Mouse (Mus musculus) left cerebral cortex, postnatal 4 days (tissue): Measurements from ENCODE around the gene Snx4. TPM values are rescaled to one million over a fixed set of nuclear protein-coding genes. Genes with fewer than 3 reads are reported as not detected.
"Not testable (repeated sequence)": the region's sequence is repeated elsewhere in the genome, so short reads cannot be mapped to it uniquely, and the experiment has no call there.

Experiments
- DNase-seq: peaks from one replicate; pipeline ENCODE4 v3.0.0-alpha.2; 2022
- intact Hi-C: fragments of 180-260 bp; cut with DNase I; formaldehyde crosslinking; loops from one replicate; pipeline ENCODE4 v1.15.1; 2025
- total RNA-seq, 2 experiments: library from RNA; stranded (reverse); gene quantifications; 2 replicates each; pipeline ENCODE4 v1.2.3; 2021

The Snx4 gene
- total RNA-seq: 10 to 100 TPM; 62.4 to 68.3 TPM

GRCm38 (mm10) chr16:33251194-33252051 lies at the start of gene Snx4:
Gene Snx4, plus strand, starts transcription at chr16:33251442.
- intact Hi-C loops: no loop called here
- peak; percentile 97 for DNase-seq

- intact Hi-C loops: no loop called here
- DNase-seq: no peak
Observed at GRCm38 (mm10) chr16:33210812-33211211, 40.4 kb upstream of the Snx4 start.

- intact Hi-C loops: no loop called here
- DNase-seq: no peak
Observed at GRCm38 (mm10) chr16:33216313-33217003, 34.8 kb upstream of the Snx4 start.

GRCm38 (mm10) chr16:33217553-33218085 lies 33.6 kb upstream of the Snx4 start:
- not testable (repeated sequence) for DNase-seq

GRCm38 (mm10) chr16:33222482-33222881 lies 28.8 kb upstream of the Snx4 start:
- DNase-seq: no peak
- intact Hi-C loops: no loop called here

More at GRCm38 (mm10) chr16:33217553-33218085, 33.6 kb upstream of the Snx4 start:
- intact Hi-C loops: not testable (repeated sequence)

- intact Hi-C loops: no loop called here
- DNase-seq: no peak
Observed at GRCm38 (mm10) chr16:33224381-33224780, 26.9 kb upstream of the Snx4 start.

GRCm38 (mm10) chr16:33234128-33234527 lies 17.1 kb upstream of the Snx4 start:
- DNase-seq: no peak
- intact Hi-C loops: no loop called here

GRCm38 (mm10) chr16:33236151-33236550 lies 15.1 kb upstream of the Snx4 start:
- intact Hi-C loops: no loop called here

GRCm38 (mm10) chr16:33239305-33239704 lies 11.9 kb upstream of the Snx4 start:
- no peak for DNase-seq
- intact Hi-C loops: no loop called here

More at GRCm38 (mm10) chr16:33236151-33236550, 15.1 kb upstream of the Snx4 start:
- DNase-seq: no peak

GRCm38 (mm10) chr16:33242046-33242445 lies 9.2 kb upstream of the Snx4 start:
- DNase-seq: no peak
- intact Hi-C loops: no loop called here

- intact Hi-C loops: no loop called here
- DNase-seq: no peak
Observed at GRCm38 (mm10) chr16:33244136-33244691, 7.0 kb upstream of the Snx4 start.

GRCm38 (mm10) chr16:33244933-33245470 lies 6.2 kb upstream of the Snx4 start:
- no peak for DNase-seq
- intact Hi-C loops: no loop called here

- intact Hi-C loops: no loop called here
- no peak for DNase-seq
Observed at GRCm38 (mm10) chr16:33246526-33246925, 4.7 kb upstream of the Snx4 start.

- intact Hi-C loops: no loop called here
- DNase-seq: no peak
Observed at GRCm38 (mm10) chr16:33247006-33247405, 4.2 kb upstream of the Snx4 start.

- intact Hi-C loops: no loop called here
Observed at GRCm38 (mm10) chr16:33250651-33251120, 556 bp upstream of the Snx4 start.

GRCm38 (mm10) chr16:33255601-33256000 lies 4.4 kb downstream of the Snx4 start:
- no peak for DNase-seq
- intact Hi-C loops: no loop called here

More at GRCm38 (mm10) chr16:33250651-33251120, 556 bp upstream of the Snx4 start:
- no peak for DNase-seq

GRCm38 (mm10) chr16:33258530-33258929 lies 7.3 kb downstream of the Snx4 start:
- no peak for DNase-seq
- intact Hi-C loops: no loop called here

- no peak for DNase-seq
- intact Hi-C loops: no loop called here
Observed at GRCm38 (mm10) chr16:33259824-33260223, 8.6 kb downstream of the Snx4 start.

- intact Hi-C loops: no loop called here
- no peak for DNase-seq
Observed at GRCm38 (mm10) chr16:33260825-33261224, 9.6 kb downstream of the Snx4 start.

GRCm38 (mm10) chr16:33261584-33262061 lies 10.4 kb downstream of the Snx4 start:
- DNase-seq: no peak
- intact Hi-C loops: no loop called here

GRCm38 (mm10) chr16:33262096-33262495 lies 10.9 kb downstream of the Snx4 start:
- no peak for DNase-seq
- intact Hi-C loops: no loop called here
